Mouse (Mus musculus): ENCODE results near the gene Tmem123. TPM values are rescaled to one million over a fixed set of nuclear protein-coding genes. Genes with fewer than 3 reads are reported as not detected.

Tmem123 gene
- polyA plus RNA-seq, 1 experiment from 2014 or later: 148 TPM

GRCm38 (mm10) chr9:7786086-7786485 is 22.2 kb downstream of the Tmem123 start:
- Histone ChIP-seq H3K27me3 (ENCODE audit: control insufficient read depth, insufficient read depth, low read length) (no peaks in the 10 kb centered on the region), H3K4me2 (replicated peaks; ENCODE audit: low read depth, low read length) (no peak overlapping the region), H3K36me3 (ENCODE audit: control insufficient read depth, insufficient read depth, low read length) (peaks cover 9% of the 10 kb centered on the region), H3K9me3 (ENCODE audit: control insufficient read depth, low read depth, low read length) (no peaks in the 10 kb centered on the region), H3K4me3 (ENCODE audit: low read depth, low read length) (no peak overlapping the region), H3K4me1 (ENCODE audit: control insufficient read depth, insufficient read depth, low read length) (0 out of 2 replicates have a peak, but pooled peaks cover 3% of the 10 kb centered on the region), H3K9ac (replicated peaks; ENCODE audit: low read depth, low read length) (no peak overlapping the region), H3K27ac (ENCODE audit: low read length) (no peak overlapping the region)
- no peak for ATAC-seq (ENCODE audit: insufficient number of reproducible peaks, insufficient read depth, low FRiP score, low read depth)
- 93% methylated on average over 7 of the region's 7 CpGs for WGBS

- H3K4me3 ChIP-seq (ENCODE audit: low read depth, low read length): no peak overlapping the region
- H3K9me3 ChIP-seq (ENCODE audit: control insufficient read depth, low read depth, low read length): no peaks in the 10 kb centered on the region
- peaks cover 15% of the 10 kb centered on the region for H3K36me3 ChIP-seq (ENCODE audit: control insufficient read depth, insufficient read depth, low read length)
- H3K4me2 ChIP-seq (replicated peaks; ENCODE audit: low read depth, low read length): no peak overlapping the region
- H3K9ac ChIP-seq (replicated peaks; ENCODE audit: low read depth, low read length): no peak overlapping the region
- WGBS: 88% methylated on average over 6 of the region's 6 CpGs
- no peak for ATAC-seq (ENCODE audit: insufficient number of reproducible peaks, insufficient read depth, low FRiP score, low read depth)
- H3K4me1 ChIP-seq (ENCODE audit: control insufficient read depth, insufficient read depth, low read length): 0 out of 2 replicates have a peak, but pooled peaks cover 3% of the 10 kb centered on the region
- no peak overlapping the region for H3K27ac ChIP-seq (ENCODE audit: low read length)
- no peaks in the 10 kb centered on the region for H3K27me3 ChIP-seq (ENCODE audit: control insufficient read depth, insufficient read depth, low read length)
These were observed 24.6 kb downstream of the Tmem123 start for GRCm38 (mm10) chr9:7788411-7788810.

- no peak overlapping the region for H3K4me2 ChIP-seq (replicated peaks; ENCODE audit: low read depth, low read length)
- H3K27me3 ChIP-seq (ENCODE audit: control insufficient read depth, insufficient read depth, low read length): no peaks in the 10 kb centered on the region
- WGBS: 74% methylated on average over 8 of the region's 8 CpGs
- no peak overlapping the region for H3K4me3 ChIP-seq (ENCODE audit: low read depth, low read length)
- no peak for ATAC-seq (ENCODE audit: insufficient number of reproducible peaks, insufficient read depth, low FRiP score, low read depth)
- no peaks in the 10 kb centered on the region for H3K9me3 ChIP-seq (ENCODE audit: control insufficient read depth, low read depth, low read length)
- peaks cover 20% of the 10 kb centered on the region for H3K36me3 ChIP-seq (ENCODE audit: control insufficient read depth, insufficient read depth, low read length)
- 0 out of 2 replicates have a peak, but pooled peaks cover 3% of the 10 kb centered on the region for H3K4me1 ChIP-seq (ENCODE audit: control insufficient read depth, insufficient read depth, low read length)
- no peak overlapping the region for H3K27ac ChIP-seq (ENCODE audit: low read length)
- no peak overlapping the region for H3K9ac ChIP-seq (replicated peaks; ENCODE audit: low read depth, low read length)
These were observed 26.1 kb downstream of the Tmem123 start for GRCm38 (mm10) chr9:7789764-7790575.

GRCm38 (mm10) chr9:7790580-7791084 is 26.8 kb downstream of the Tmem123 start:
- H3K27me3 ChIP-seq (ENCODE audit: control insufficient read depth, insufficient read depth, low read length): no peaks in the 10 kb centered on the region
- WGBS: 86% methylated on average over 11 of the region's 11 CpGs
- no peak overlapping the region for H3K27ac ChIP-seq (ENCODE audit: low read length)
- H3K9ac ChIP-seq (replicated peaks; ENCODE audit: low read depth, low read length): no peak overlapping the region
- H3K36me3 ChIP-seq (ENCODE audit: control insufficient read depth, insufficient read depth, low read length): peaks cover 20% of the 10 kb centered on the region
- no peaks in the 10 kb centered on the region for H3K9me3 ChIP-seq (ENCODE audit: control insufficient read depth, low read depth, low read length)
- H3K4me3 ChIP-seq (ENCODE audit: low read depth, low read length): no peak overlapping the region
- no peak overlapping the region for H3K4me2 ChIP-seq (replicated peaks; ENCODE audit: low read depth, low read length)
- ATAC-seq (ENCODE audit: insufficient number of reproducible peaks, insufficient read depth, low FRiP score, low read depth): no peak
- 0 out of 2 replicates have a peak, but pooled peaks cover 3% of the 10 kb centered on the region for H3K4me1 ChIP-seq (ENCODE audit: control insufficient read depth, insufficient read depth, low read length)

GRCm38 (mm10) chr9:7793561-7793960 is 29.7 kb downstream of the Tmem123 start:
- Histone ChIP-seq H3K4me3 (ENCODE audit: low read depth, low read length) (no peak overlapping the region), H3K9ac (replicated peaks; ENCODE audit: low read depth, low read length) (no peak overlapping the region), H3K36me3 (ENCODE audit: control insufficient read depth, insufficient read depth, low read length) (peaks cover 20% of the 10 kb centered on the region), H3K9me3 (ENCODE audit: control insufficient read depth, low read depth, low read length) (no peaks in the 10 kb centered on the region), H3K4me1 (ENCODE audit: control insufficient read depth, insufficient read depth, low read length) (0 out of 2 replicates have a peak, but pooled peaks cover 3% of the 10 kb centered on the region), H3K4me2 (replicated peaks; ENCODE audit: low read depth, low read length) (no peak overlapping the region), H3K27ac (ENCODE audit: low read length) (no peak overlapping the region), H3K27me3 (ENCODE audit: control insufficient read depth, insufficient read depth, low read length) (no peaks in the 10 kb centered on the region)
- no peak for ATAC-seq (ENCODE audit: insufficient number of reproducible peaks, insufficient read depth, low FRiP score, low read depth)
- WGBS: 90% methylated on average over 2 of the region's 2 CpGs

- no peaks in the 10 kb centered on the region for H3K4me1 ChIP-seq (ENCODE audit: control insufficient read depth, insufficient read depth, low read length)
- no peak overlapping the region for H3K27ac ChIP-seq (ENCODE audit: low read length)
- H3K9ac ChIP-seq (replicated peaks; ENCODE audit: low read depth, low read length): no peak overlapping the region
- no peaks in the 10 kb centered on the region for H3K27me3 ChIP-seq (ENCODE audit: control insufficient read depth, insufficient read depth, low read length)
- H3K36me3 ChIP-seq (ENCODE audit: control insufficient read depth, insufficient read depth, low read length): peaks cover 20% of the 10 kb centered on the region
- no peak overlapping the region for H3K4me2 ChIP-seq (replicated peaks; ENCODE audit: low read depth, low read length)
- no peak for ATAC-seq (ENCODE audit: insufficient number of reproducible peaks, insufficient read depth, low FRiP score, low read depth)
- no peaks in the 10 kb centered on the region for H3K9me3 ChIP-seq (ENCODE audit: control insufficient read depth, low read depth, low read length)
- H3K4me3 ChIP-seq (ENCODE audit: low read depth, low read length): no peak overlapping the region
These were observed 31.7 kb downstream of the Tmem123 start for GRCm38 (mm10) chr9:7795581-7795980.

GRCm38 (mm10) chr9:7796129-7796864 is 32.5 kb downstream of the Tmem123 start:
- no peaks in the 10 kb centered on the region for H3K4me1 ChIP-seq (ENCODE audit: control insufficient read depth, insufficient read depth, low read length)
- no peak overlapping the region for H3K4me3 ChIP-seq (ENCODE audit: low read depth, low read length)
- 73% methylated on average over 6 of the region's 6 CpGs for WGBS
- no peak overlapping the region for H3K4me2 ChIP-seq (replicated peaks; ENCODE audit: low read depth, low read length)
- H3K9me3 ChIP-seq (ENCODE audit: control insufficient read depth, low read depth, low read length): no peaks in the 10 kb centered on the region
- peaks cover 14% of the 10 kb centered on the region for H3K36me3 ChIP-seq (ENCODE audit: control insufficient read depth, insufficient read depth, low read length)
- H3K27ac ChIP-seq (ENCODE audit: low read length): no peak overlapping the region
- no peak for ATAC-seq (ENCODE audit: insufficient number of reproducible peaks, insufficient read depth, low FRiP score, low read depth)
- no peak overlapping the region for H3K9ac ChIP-seq (replicated peaks; ENCODE audit: low read depth, low read length)
- no peaks in the 10 kb centered on the region for H3K27me3 ChIP-seq (ENCODE audit: control insufficient read depth, insufficient read depth, low read length)

- no peak for ATAC-seq (ENCODE audit: insufficient number of reproducible peaks, insufficient read depth, low FRiP score, low read depth)
- Histone ChIP-seq H3K9me3 (ENCODE audit: control insufficient read depth, low read depth, low read length) (no peaks in the 10 kb centered on the region), H3K4me1 (ENCODE audit: control insufficient read depth, insufficient read depth, low read length) (no peaks in the 10 kb centered on the region), H3K9ac (replicated peaks; ENCODE audit: low read depth, low read length) (no peak overlapping the region), H3K36me3 (ENCODE audit: control insufficient read depth, insufficient read depth, low read length) (peaks cover 5% of the 10 kb centered on the region), H3K27me3 (ENCODE audit: control insufficient read depth, insufficient read depth, low read length) (no peaks in the 10 kb centered on the region), H3K27ac (ENCODE audit: low read length) (no peak overlapping the region), H3K4me2 (replicated peaks; ENCODE audit: low read depth, low read length) (no peak overlapping the region), H3K4me3 (ENCODE audit: low read depth, low read length) (no peak overlapping the region)
- WGBS: 89% methylated on average over 2 of the region's 2 CpGs
These were observed 33.7 kb downstream of the Tmem123 start for GRCm38 (mm10) chr9:7797542-7797941.
